Mouse (Mus musculus): ENCODE measurements around the gene Ccr9. TPM values are rescaled to one million over a fixed set of nuclear protein-coding genes. Genes with fewer than 3 reads are reported as not detected.
"Not testable (repeated sequence)": the region's sequence is repeated elsewhere in the genome, so short reads cannot be mapped to it uniquely, and the experiment has no call there.

The Ccr9 gene
- total and polyA plus RNA-seq, 3 experiments = 0.04 to 0.09 TPM; not detected in 1

- H3K4me1 ChIP-seq (ENCODE audit: control insufficient read depth in 1 of 2, insufficient read depth in 2 of 2) = no peaks in the 10 kb centered on the region
- H3K4me2 ChIP-seq (ENCODE audit: insufficient read depth, low read depth, poor library complexity, severe bottlenecking) = no peak overlapping the region
- H3K36me3 ChIP-seq (replicated peaks in 1 of 2; ENCODE audit: control insufficient read depth in 1 of 2, insufficient read depth in 1 of 2, low read length in 1 of 2) = no peaks in the 10 kb centered on the region
- H3K9me3 ChIP-seq (replicated peaks; ENCODE audit: low read length) = no peaks in the 10 kb centered on the region
- no peaks in the 10 kb centered on the region for H3K27me3 ChIP-seq (replicated peaks)
- H3K79me2 ChIP-seq (replicated peaks; ENCODE audit: control insufficient read depth, extremely low read depth, insufficient read depth, poor library complexity, severe bottlenecking) = no peaks in the 10 kb centered on the region
- no peak overlapping the region for H3K27ac ChIP-seq (ENCODE audit: insufficient read depth, low read depth)
- H3K4me3 ChIP-seq (replicated peaks in 1 of 3; ENCODE audit: low read depth in 2 of 3, low read length in 2 of 3, poor library complexity in 1 of 3) = no peak overlapping the region
- H3K9ac ChIP-seq (ENCODE audit: insufficient read depth, low read depth) = no peak overlapping the region
- DNase-seq (ENCODE audit: extremely low read depth) = no peak
- TF ChIP-seq ETS1 (conservative IDR thresholded peaks at IDR 0.05; ENCODE audit: low read depth, low read length) (no peak), ZKSCAN1 (IDR thresholded peaks at IDR 0.05; ENCODE audit: borderline replicate concordance, low read depth, low read length) (no peak), CTCF (conservative IDR thresholded peaks at IDR 0.05 in 1 of 2, IDR thresholded peaks at IDR 0.05 in 1 of 2; ENCODE audit: low read depth in 2 of 2, low read length in 2 of 2) (0 out of 4 replicates have a peak, but pooled peaks of 1 of the 2 experiments have one; percentile 16), MXI1 (IDR thresholded peaks at IDR 0.05; ENCODE audit: low read depth, low read length) (no peak)
- in situ Hi-C loops (cut with MboI; ENCODE audit: low pct_ligation_motif_present, low pct_unique_long_range_greater_than_20kb, low sequenced_read_pairs) = no loop called here
- dilution Hi-C loops (cut with MboI; ENCODE audit: extremely low pct_ligation_motif_present, extremely low pct_unique_long_range_greater_than_20kb, low sequenced_read_pairs) = no loop called here
These were observed 19.3 kb upstream of the Ccr9 start for GRCm38 (mm10) chr9:123658981-123659380.

- H3K79me2 ChIP-seq (replicated peaks; ENCODE audit: control insufficient read depth, extremely low read depth, insufficient read depth, poor library complexity, severe bottlenecking); H3K27ac ChIP-seq (ENCODE audit: insufficient read depth, low read depth); H3K9ac ChIP-seq (ENCODE audit: insufficient read depth, low read depth); H3K9me3 ChIP-seq (replicated peaks; ENCODE audit: low read length); H3K4me2 ChIP-seq (ENCODE audit: insufficient read depth, low read depth, poor library complexity, severe bottlenecking); H3K4me3 ChIP-seq (replicated peaks in 1 of 3; ENCODE audit: low read depth in 2 of 3, low read length in 2 of 3, poor library complexity in 1 of 3); dilution Hi-C loops (cut with MboI; ENCODE audit: extremely low pct_ligation_motif_present, extremely low pct_unique_long_range_greater_than_20kb, low sequenced_read_pairs); H3K27me3 ChIP-seq (replicated peaks); H3K4me1 ChIP-seq (ENCODE audit: control insufficient read depth in 1 of 2, insufficient read depth in 2 of 2); H3K36me3 ChIP-seq (replicated peaks in 1 of 2; ENCODE audit: control insufficient read depth in 1 of 2, insufficient read depth in 1 of 2, low read length in 1 of 2); DNase-seq (ENCODE audit: extremely low read depth): not testable (repeated sequence)
- in situ Hi-C loops (cut with MboI; ENCODE audit: low pct_ligation_motif_present, low pct_unique_long_range_greater_than_20kb, low sequenced_read_pairs) = loop anchor here (10.0 kb wide), 1 partner anchor 115 kb away; no protein-coding TSS in a partner anchor
These were observed 18.1 kb upstream of the Ccr9 start for GRCm38 (mm10) chr9:123659986-123660676.

GRCm38 (mm10) chr9:123665645-123666044 is 12.6 kb upstream of the Ccr9 start:
- no peak overlapping the region for H3K4me3 ChIP-seq (replicated peaks in 1 of 3; ENCODE audit: low read depth in 2 of 3, low read length in 2 of 3, poor library complexity in 1 of 3)
- no peaks in the 10 kb centered on the region for H3K36me3 ChIP-seq (replicated peaks in 1 of 2; ENCODE audit: control insufficient read depth in 1 of 2, insufficient read depth in 1 of 2, low read length in 1 of 2)
- H3K9me3 ChIP-seq (replicated peaks; ENCODE audit: low read length) = no peaks in the 10 kb centered on the region
- dilution Hi-C loops (cut with MboI; ENCODE audit: extremely low pct_ligation_motif_present, extremely low pct_unique_long_range_greater_than_20kb, low sequenced_read_pairs) (no loop called here), in situ Hi-C loops (cut with MboI; ENCODE audit: low pct_ligation_motif_present, low pct_unique_long_range_greater_than_20kb, low sequenced_read_pairs) (loop anchor here (10.0 kb wide), 1 partner anchor 109 kb away; no protein-coding TSS in a partner anchor)
- no peak overlapping the region for H3K9ac ChIP-seq (ENCODE audit: insufficient read depth, low read depth)
- no peaks in the 10 kb centered on the region for H3K4me1 ChIP-seq (ENCODE audit: control insufficient read depth in 1 of 2, insufficient read depth in 2 of 2)
- DNase-seq (ENCODE audit: extremely low read depth) = peak; percentile 67
- TF ChIP-seq MXI1 (IDR thresholded peaks at IDR 0.05; ENCODE audit: low read depth, low read length) (no peak), SMC3 (IDR thresholded peaks at IDR 0.05; ENCODE audit: low read depth, low read length) (peak; percentile 86), MEF2A (IDR thresholded peaks at IDR 0.05; ENCODE audit: borderline replicate concordance, low read depth, low read length) (no peak), PAX5 (IDR thresholded peaks at IDR 0.05; ENCODE audit: low read length) (no peak), RAD21 (IDR thresholded peaks at IDR 0.05; ENCODE audit: low read depth, low read length) (peak; percentile 71), CTCF (conservative IDR thresholded peaks at IDR 0.05 in 1 of 2, IDR thresholded peaks at IDR 0.05 in 1 of 2; ENCODE audit: low read depth in 2 of 2, low read length in 2 of 2) (peak; percentile 49 to 82), ZC3H11A (IDR thresholded peaks at IDR 0.05; ENCODE audit: low read depth, low read length) (peak; percentile 26; the same call in 1 of the 2 replicates)
- H3K27ac ChIP-seq (ENCODE audit: insufficient read depth, low read depth) = no peak overlapping the region
- H3K4me2 ChIP-seq (ENCODE audit: insufficient read depth, low read depth, poor library complexity, severe bottlenecking) = no peak overlapping the region
- no peaks in the 10 kb centered on the region for H3K79me2 ChIP-seq (replicated peaks; ENCODE audit: control insufficient read depth, extremely low read depth, insufficient read depth, poor library complexity, severe bottlenecking)
- no peaks in the 10 kb centered on the region for H3K27me3 ChIP-seq (replicated peaks)
